Comparison of ENCODE assay signal across 19 mouse cellular contexts in genomic region chr11:81671724-81672123, GRCm38 (mm10).
DNase-seq lines count a peak whose midpoint lies in the region; ATAC-seq and TF ChIP-seq lines count a peak whose summit lies in the region.
"Had no signal": no experiment of that assay in that cellular context is flagged by ENCODE, and none has a peak within 500 bp of the region (broad histone marks: within the 10 kb centered on the region; RNA-seq: fewer than 3 reads in every experiment).

No protein-coding gene starts in this region.

- DNase-seq in heart, adult 2 months, result no peak
- no peak for DNase-seq in heart, postnatal 14 days
- DNase-seq in midbrain, embryonic 14.5 days, result peak; percentile 8
- DNase-seq in midbrain, embryonic 10.5 days (ENCODE audit: low spot score), result no peak
- peak; percentile 1 for DNase-seq in splenic B cell, adult 2 months (ENCODE audit: low read depth, low spot score)
- DNase-seq: cerebellum, adult 9-11 months; left cerebral cortex, postnatal 4 days; liver; lung, postnatal 14 days; thymus, postnatal 25 days had no signal

- TF ChIP-seq EP300 in heart, adult 2 months (IDR thresholded peaks at IDR 0.05; ENCODE audit: insufficient read depth, low read depth, low read length), result no peak

- no peaks in the 10 kb centered on the region for H3K9me3 ChIP-seq in midbrain, embryonic 14.5 days (ENCODE audit: control insufficient read depth, low read length)
- no peaks in the 10 kb centered on the region for H3K9me3 ChIP-seq in midbrain, embryonic 10.5 days (replicated peaks)
- H3K9me3 ChIP-seq in E14TG2a.4 (ENCODE audit: low read length), result no peaks in the 10 kb centered on the region
- H3K9me3 ChIP-seq: heart, embryonic 12.5 days; intestine, embryonic 15.5 days; kidney, embryonic 15.5 days; megakaryocyte, embryonic 14.5 days had no signal

- H3K36me3 ChIP-seq in heart, adult 2 months (ENCODE audit: control insufficient read depth, insufficient read depth, low read length), result no peaks in the 10 kb centered on the region
- no peaks in the 10 kb centered on the region for H3K36me3 ChIP-seq in midbrain, embryonic 14.5 days (ENCODE audit: control insufficient read depth, insufficient read depth, low read length)
- H3K36me3 ChIP-seq in midbrain, embryonic 10.5 days, result no peaks in the 10 kb centered on the region
- no peaks in the 10 kb centered on the region for H3K36me3 ChIP-seq in E14TG2a.4 (ENCODE audit: insufficient read depth, low read length)
- no peaks in the 10 kb centered on the region for H3K36me3 ChIP-seq in splenic B cell, adult 2 months (ENCODE audit: control insufficient read depth, insufficient read depth, low read length, poor library complexity, severe bottlenecking)
- H3K36me3 ChIP-seq: heart, embryonic 12.5 days; intestine, embryonic 15.5 days; kidney, embryonic 15.5 days had no signal

- H3K4me3 ChIP-seq in heart, adult 2 months, result no peak overlapping the region
- H3K4me3 ChIP-seq in midbrain, embryonic 14.5 days (replicated peaks; ENCODE audit: low read depth, low read length), result no peak overlapping the region
- no peak overlapping the region for H3K4me3 ChIP-seq in midbrain, embryonic 10.5 days
- no peak overlapping the region for H3K4me3 ChIP-seq in E14TG2a.4 (replicated peaks; ENCODE audit: low read length)
- H3K4me3 ChIP-seq: heart, embryonic 12.5 days; intestine, embryonic 15.5 days; kidney, embryonic 15.5 days; megakaryocyte, embryonic 14.5 days had no signal

- TF ChIP-seq POLR2A in heart, adult 2 months (IDR thresholded peaks at IDR 0.05; ENCODE audit: insufficient read depth, low read depth, low read length), result no peak

- no peaks in the 10 kb centered on the region for H3K4me1 ChIP-seq in heart, adult 2 months (ENCODE audit: control insufficient read depth, insufficient read depth, low read length)
- no peaks in the 10 kb centered on the region for H3K4me1 ChIP-seq in midbrain, embryonic 14.5 days (ENCODE audit: control insufficient read depth, insufficient read depth, low read length)
- H3K4me1 ChIP-seq in midbrain, embryonic 10.5 days, result no peaks in the 10 kb centered on the region
- H3K4me1 ChIP-seq in E14TG2a.4 (replicated peaks; ENCODE audit: low read depth, low read length), result peaks cover 6% of the 10 kb centered on the region; the same call in 1 of the 2 replicates
- H3K4me1 ChIP-seq: heart, embryonic 12.5 days; intestine, embryonic 15.5 days; kidney, embryonic 15.5 days; megakaryocyte, embryonic 14.5 days had no signal

- no peaks in the 10 kb centered on the region for H3K27me3 ChIP-seq in heart, adult 2 months (ENCODE audit: control insufficient read depth, insufficient read depth, low read length)
- H3K27me3 ChIP-seq in midbrain, embryonic 14.5 days (ENCODE audit: control insufficient read depth, insufficient read depth, low read length), result no peaks in the 10 kb centered on the region
- H3K27me3 ChIP-seq in midbrain, embryonic 10.5 days (ENCODE audit: low read depth, poor library complexity, severe bottlenecking), result no peaks in the 10 kb centered on the region
- H3K27me3 ChIP-seq in E14TG2a.4 (ENCODE audit: insufficient read depth, low read length), result no peaks in the 10 kb centered on the region
- H3K27me3 ChIP-seq in splenic B cell, adult 2 months (ENCODE audit: control insufficient read depth, insufficient read depth, low read length, poor library complexity, severe bottlenecking), result no peaks in the 10 kb centered on the region
- H3K27me3 ChIP-seq: intestine, embryonic 15.5 days; kidney, embryonic 15.5 days; megakaryocyte, embryonic 14.5 days had no signal

- intact Hi-C loops in heart, adult 2 months (cut with DNase I), result no loop called here
- intact Hi-C loops in heart, postnatal 14 days (cut with DNase I), result no loop called here

- H3K27ac ChIP-seq in heart, adult 2 months, result no peak overlapping the region
- H3K27ac ChIP-seq in midbrain, embryonic 14.5 days (replicated peaks; ENCODE audit: low read depth, low read length), result no peak overlapping the region
- no peak overlapping the region for H3K27ac ChIP-seq in midbrain, embryonic 10.5 days (replicated peaks)
- H3K27ac ChIP-seq: hindbrain, embryonic 14.5 days; intestine, embryonic 15.5 days; kidney, embryonic 15.5 days had no signal

- H3K9ac ChIP-seq in heart, adult 2 months (ENCODE audit: low read depth, low read length), result no peak overlapping the region
- H3K9ac ChIP-seq in midbrain, embryonic 14.5 days (replicated peaks; ENCODE audit: low read length), result no peak overlapping the region
- H3K9ac ChIP-seq: heart, embryonic 12.5 days; hindbrain, embryonic 14.5 days; intestine, embryonic 15.5 days; kidney, embryonic 15.5 days had no signal

- ATAC-seq in midbrain, embryonic 14.5 days (ENCODE audit: low FRiP score, low TSS enrichment), result no peak
- ATAC-seq in granulocyte monocyte progenitor cell, adult 5-6 weeks (replicated peaks; ENCODE audit: poor library complexity, severe bottlenecking), result no peak
- ATAC-seq: activated CD4-positive, CD25-positive, alpha-beta regulatory T cell, adult 4 months; forebrain, embryonic 16.5 days; intestine, embryonic 15.5 days had no signal

- peak; percentile 39 for TF ChIP-seq CTCF in heart, adult 2 months (IDR thresholded peaks at IDR 0.05)
- peak; percentile 15 for TF ChIP-seq CTCF in E14TG2a.4 (conservative IDR thresholded peaks at IDR 0.05; ENCODE audit: low read length)

- no peaks in the 10 kb centered on the region for H3K79me2 ChIP-seq in heart, adult 2 months (replicated peaks; ENCODE audit: control insufficient read depth, insufficient read depth, low read length)

- no peak overlapping the region for H3K4me2 ChIP-seq in midbrain, embryonic 14.5 days (ENCODE audit: low read length)
- H3K4me2 ChIP-seq: heart, embryonic 12.5 days; hindbrain, embryonic 14.5 days; intestine, embryonic 15.5 days; kidney, embryonic 15.5 days had no signal

Comparison
In these comparisons a context has a peak if more than half of its experiments do, and no peak if none do; other contexts are left out.
1. DNase-seq: peak in midbrain, embryonic 14.5 days (single experiment) and splenic B cell, adult 2 months (single experiment); none in heart, adult 2 months (0 of 2), heart, postnatal 14 days (0 of 2) and midbrain, embryonic 10.5 days (single experiment).